Mouse (Mus musculus) neural tube, embryonic 14.5 days (tissue): ENCODE results near the gene Hc. TPM values are rescaled to one million over a fixed set of nuclear protein-coding genes. Genes with fewer than 3 reads are reported as not detected.
A peak's percentile ranks its signal among the peaks of the same experiment; 100 is the strongest.

Experiments
- ATAC-seq: fragments of 200-750 bp; cut with Nextera tagmentation; 2 replicates; pipeline ENCODE4 v1.8.0; 2017; ENCODE audit warnings: low read depth, mild to moderate bottlenecking, moderate TSS enrichment, moderate library complexity
- H3K27ac ChIP-seq: fragments of 300-500 bp; sonication (generic); 2 replicates; pipeline ENCODE4 v1.5.1; 2014; ENCODE audit warnings: low read depth, mild to moderate bottlenecking, control low read depth, low read length, moderate library complexity, mixed read lengths
- H3K27me3 ChIP-seq: fragments of 300-500 bp; sonication (generic); 2 replicates; pipeline ENCODE4 v1.6.1; 2014; ENCODE audit warnings: low read length; ENCODE audit not compliant: control insufficient read depth, insufficient read depth
- H3K36me3 ChIP-seq: fragments of 300-500 bp; sonication (generic); 2 replicates; pipeline ENCODE4 v1.6.1; 2014; ENCODE audit warnings: low read length, mixed read lengths; ENCODE audit not compliant: control insufficient read depth, insufficient read depth
- H3K4me1 ChIP-seq: fragments of 300-500 bp; sonication (generic); 2 replicates; pipeline ENCODE4 v1.6.1; 2014; ENCODE audit warnings: low read length; ENCODE audit not compliant: control insufficient read depth, insufficient read depth
- H3K4me2 ChIP-seq: fragments of 300-500 bp; sonication (generic); 2 replicates; pipeline ENCODE4 v1.6.1; 2014; ENCODE audit warnings: mild to moderate bottlenecking, low read depth, low read length, control low read depth
- H3K4me3 ChIP-seq: fragments of 300-500 bp; sonication (generic); 2 replicates; pipeline ENCODE4 v1.5.1; 2014; ENCODE audit warnings: low read depth, low read length, control low read depth, mixed read lengths
- H3K9ac ChIP-seq: fragments of 300-500 bp; sonication (generic); replicated peaks from 2 replicates; pipeline ENCODE4 v1.6.1; 2014; ENCODE audit warnings: low read depth, mild to moderate bottlenecking, control low read depth, low read length, mixed read lengths
- H3K9me3 ChIP-seq: fragments of 300-500 bp; sonication (generic); 2 replicates; pipeline ENCODE4 v1.6.1; 2016; ENCODE audit warnings: low read length; ENCODE audit not compliant: control insufficient read depth
- WGBS: fragments of 180-500 bp; shearing (Covaris S2); extraction: QIAGEN DNeasy Blood & Tissue Kit; methylation state at CpG from one replicate; pipeline ENCODE4 v1.1.7; 2014; 5-methylcytosine and 5-hydroxymethylcytosine counted together
- polyA plus RNA-seq: library from polyadenylated mRNA; unstranded; fragments of >200 nt; fragmentation: Nextera tagmentation; extraction: Ambion mirVana; gene quantifications from 2 replicates; pipeline ENCODE4 v1.2.1, GENCODE M21; 2014

Hc gene
- polyA plus RNA-seq, 1 experiment from 2014 or later, result 0.68 TPM

GRCm38 (mm10) chr2:35024646-35025154 is 36.5 kb downstream of the Hc start:
- no peaks in the 10 kb centered on the region for H3K9me3 ChIP-seq
- no peak overlapping the region for H3K27ac ChIP-seq
- WGBS, result 82% methylated on average over 3 of the region's 3 CpGs
- H3K27me3 ChIP-seq, result no peaks in the 10 kb centered on the region
- no peak overlapping the region for H3K9ac ChIP-seq
- no peaks in the 10 kb centered on the region for H3K36me3 ChIP-seq
- no peak overlapping the region for H3K4me2 ChIP-seq
- H3K4me3 ChIP-seq, result no peak overlapping the region
- no peak for ATAC-seq
- no peaks in the 10 kb centered on the region for H3K4me1 ChIP-seq

GRCm38 (mm10) chr2:35021806-35022205 is 39.4 kb downstream of the Hc start:
- Histone ChIP-seq H3K4me3 (no peak overlapping the region), H3K27me3 (no peaks in the 10 kb centered on the region), H3K9me3 (no peaks in the 10 kb centered on the region), H3K27ac (no peak overlapping the region), H3K36me3 (no peaks in the 10 kb centered on the region), H3K4me1 (no peaks in the 10 kb centered on the region), H3K9ac (no peak overlapping the region), H3K4me2 (no peak overlapping the region)
- WGBS, result 83% methylated on average over 5 of the region's 5 CpGs
- ATAC-seq, result no peak

DNA sequence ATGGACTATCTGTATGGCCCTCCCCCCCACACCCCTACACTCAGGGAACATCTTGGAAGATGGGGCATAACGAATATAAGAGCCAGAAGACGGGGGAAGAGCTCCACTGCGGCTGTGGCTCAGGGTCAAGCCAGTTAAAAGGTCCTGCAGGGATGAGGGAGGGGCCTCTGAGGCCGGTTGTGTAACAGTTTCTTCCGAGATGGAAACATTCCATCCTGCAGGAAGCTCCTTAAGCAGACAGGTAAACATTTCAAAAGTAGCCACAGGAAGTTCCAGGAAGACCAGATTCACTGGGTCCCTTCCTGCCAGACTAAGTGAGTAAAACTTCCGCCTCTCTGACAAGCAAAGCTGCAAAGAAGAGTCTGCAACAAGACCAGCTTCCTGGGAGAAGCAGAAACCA is 45.4 kb downstream of the Hc start:
- ATAC-seq, result no peak
- no peaks in the 10 kb centered on the region for H3K36me3 ChIP-seq
- H3K4me3 ChIP-seq, result no peak overlapping the region
- no peaks in the 10 kb centered on the region for H3K9me3 ChIP-seq
- no peak overlapping the region for H3K4me2 ChIP-seq
- 47% methylated on average over 6 of the region's 6 CpGs for WGBS
- H3K27ac ChIP-seq, result no peak overlapping the region
- H3K27me3 ChIP-seq, result no peaks in the 10 kb centered on the region
- no peaks in the 10 kb centered on the region for H3K4me1 ChIP-seq
- H3K9ac ChIP-seq, result no peak overlapping the region

GRCm38 (mm10) chr2:35011649-35012048 is 49.6 kb downstream of the Hc start:
- Histone ChIP-seq H3K36me3 (no peaks in the 10 kb centered on the region), H3K27me3 (no peaks in the 10 kb centered on the region), H3K4me3 (no peak overlapping the region), H3K4me1 (no peaks in the 10 kb centered on the region), H3K4me2 (no peak overlapping the region), H3K9me3 (no peaks in the 10 kb centered on the region), H3K9ac (no peak overlapping the region), H3K27ac (no peak overlapping the region)
- ATAC-seq, result no peak
- 93% methylated on average over 8 of the region's 8 CpGs for WGBS

- no peak overlapping the region for H3K9ac ChIP-seq
- H3K4me3 ChIP-seq, result no peak overlapping the region
- no peak overlapping the region for H3K4me2 ChIP-seq
- no peak for ATAC-seq
- no peak overlapping the region for H3K27ac ChIP-seq
- H3K27me3 ChIP-seq, result no peaks in the 10 kb centered on the region
- H3K9me3 ChIP-seq, result no peaks in the 10 kb centered on the region
- peaks cover 2% of the 10 kb centered on the region for H3K4me1 ChIP-seq
- WGBS, result 84% methylated on average over 9 of the region's 9 CpGs
- H3K36me3 ChIP-seq, result no peaks in the 10 kb centered on the region
These were observed 62.3 kb downstream of the Hc start for GRCm38 (mm10) chr2:34998956-34999355.

DNA sequence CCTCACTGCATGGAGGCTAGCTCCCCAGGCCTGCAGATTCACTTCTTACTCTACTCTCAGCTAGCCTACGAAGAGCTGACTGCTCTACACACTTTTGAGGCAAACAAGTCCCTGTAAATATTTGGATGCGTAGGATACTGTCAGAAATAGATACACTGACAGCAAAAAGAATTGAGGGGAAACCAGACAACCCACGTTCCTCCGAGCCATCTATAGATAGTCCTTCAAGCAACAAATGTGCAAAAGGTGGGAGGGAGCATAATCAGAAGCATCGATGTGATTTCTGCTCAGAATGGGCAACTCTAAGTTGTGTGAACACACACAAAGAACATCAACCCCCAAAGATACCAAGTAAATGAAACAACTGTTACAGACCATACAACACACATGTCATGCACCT is 64.7 kb downstream of the Hc start:
- H3K4me2 ChIP-seq, result no peak overlapping the region
- no peak for ATAC-seq
- 88% methylated on average over 5 of the region's 5 CpGs for WGBS
- H3K27ac ChIP-seq, result no peak overlapping the region
- no peaks in the 10 kb centered on the region for H3K9me3 ChIP-seq
- H3K4me1 ChIP-seq, result peaks cover 13% of the 10 kb centered on the region
- no peak overlapping the region for H3K9ac ChIP-seq
- no peaks in the 10 kb centered on the region for H3K36me3 ChIP-seq
- no peaks in the 10 kb centered on the region for H3K27me3 ChIP-seq
- H3K4me3 ChIP-seq, result no peak overlapping the region

DNA sequence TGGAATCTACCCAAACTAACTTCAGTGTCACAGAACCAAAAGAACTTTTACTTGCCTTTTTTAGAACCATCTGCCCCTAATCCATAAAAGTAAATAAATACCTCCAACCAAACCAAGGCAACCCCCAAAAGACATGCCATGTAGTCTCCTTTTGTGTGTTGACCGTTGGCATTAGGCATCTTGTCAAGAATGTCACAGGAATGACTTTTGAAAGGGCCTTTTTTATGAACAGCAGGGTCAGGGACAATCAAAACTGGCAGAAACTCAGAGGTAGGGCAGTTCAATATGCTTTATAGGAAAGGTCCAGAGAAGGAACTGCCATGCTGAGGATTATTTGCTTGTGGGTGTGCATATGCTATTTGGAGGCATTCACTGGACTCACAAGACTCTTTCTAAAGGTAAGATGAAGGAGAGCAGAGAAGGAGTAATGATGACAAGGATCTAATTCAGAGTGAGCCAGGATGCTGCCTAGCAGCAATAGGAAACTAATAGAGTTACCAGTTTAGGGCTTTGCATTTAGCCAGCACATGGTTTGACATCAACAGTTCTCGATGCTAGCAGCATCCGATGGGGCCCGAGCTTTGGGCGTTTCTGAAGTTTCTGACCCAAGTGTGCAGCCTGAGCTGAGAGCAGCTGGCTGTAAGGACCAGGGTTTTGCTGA is 67.4 kb downstream of the Hc start:
- H3K27me3 ChIP-seq, result no peaks in the 10 kb centered on the region
- 0 out of 2 replicates have a peak overlapping the region, but pooled peaks have one; percentile 4 for H3K4me2 ChIP-seq
- 0 out of 2 replicates have a peak overlapping the region, but pooled peaks have one; percentile 40 for H3K27ac ChIP-seq
- no peak overlapping the region for H3K4me3 ChIP-seq
- peak; percentile 63; the same call in 1 of the 2 replicates for ATAC-seq
- WGBS, result 50% methylated on average over 5 of the region's 5 CpGs
- no peak overlapping the region for H3K9ac ChIP-seq
- H3K4me1 ChIP-seq, result peaks cover 13% of the 10 kb centered on the region
- H3K36me3 ChIP-seq, result no peaks in the 10 kb centered on the region
- no peaks in the 10 kb centered on the region for H3K9me3 ChIP-seq

DNA sequence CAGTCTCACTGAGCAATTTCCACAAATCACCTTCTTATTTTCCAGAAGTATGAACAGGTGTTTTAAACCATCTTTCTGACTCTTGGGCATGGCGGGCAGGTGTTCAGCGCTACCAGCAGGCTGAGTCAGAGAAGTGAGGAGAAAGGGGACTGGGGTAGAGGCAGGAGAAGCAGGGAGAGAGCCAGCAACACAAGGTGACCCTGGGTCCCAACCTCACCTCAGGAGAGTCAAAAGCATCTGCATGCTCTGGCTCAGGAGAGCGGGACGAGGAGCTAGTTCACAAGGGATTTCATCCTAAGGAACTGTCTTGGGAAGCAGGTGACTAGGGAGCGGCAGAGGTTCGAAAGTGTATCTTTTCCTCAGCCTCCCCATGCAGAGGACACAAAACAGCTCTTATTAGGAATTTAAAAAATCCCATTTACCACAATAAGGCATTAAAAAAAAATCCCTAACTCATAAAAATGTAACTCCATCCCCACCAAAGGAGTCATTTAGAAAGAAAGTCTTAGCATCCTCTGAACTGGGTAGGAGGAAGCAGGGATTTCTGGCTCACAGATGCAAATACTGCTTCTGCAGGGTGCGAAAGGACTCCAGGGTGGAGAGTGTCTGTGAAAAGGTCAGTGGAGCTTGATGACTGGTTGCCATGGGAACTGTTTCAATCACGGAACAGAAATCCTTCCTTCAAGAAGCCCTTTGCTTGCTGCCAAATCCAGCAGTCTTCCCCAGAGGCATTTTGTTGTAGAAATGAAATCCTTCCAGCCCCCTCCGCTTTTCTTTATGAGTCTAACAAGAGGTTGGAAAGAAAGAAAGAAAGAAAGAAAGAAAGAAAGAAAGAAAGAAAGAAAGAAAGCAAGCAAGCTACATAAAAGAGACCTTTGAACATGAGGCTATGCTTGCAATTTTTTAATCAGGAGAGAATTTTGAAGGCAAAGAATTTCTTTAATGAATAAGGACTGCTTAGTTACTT is 68.2 kb downstream of the Hc start:
- H3K4me3 ChIP-seq, result no peak overlapping the region
- no peaks in the 10 kb centered on the region for H3K27me3 ChIP-seq
- H3K36me3 ChIP-seq, result no peaks in the 10 kb centered on the region
- no peaks in the 10 kb centered on the region for H3K9me3 ChIP-seq
- H3K4me1 ChIP-seq, result peaks cover 13% of the 10 kb centered on the region
- peak overlapping the region; percentile 14; the same call in 1 of the 2 replicates for H3K4me2 ChIP-seq
- no peak overlapping the region for H3K9ac ChIP-seq
- H3K27ac ChIP-seq, result peak overlapping the region; percentile 29; the same call in 1 of the 2 replicates
- ATAC-seq, result peak; percentile 81
- 13% methylated on average over 9 of the region's 9 CpGs for WGBS

GRCm38 (mm10) chr2:34991966-34992365 is 69.3 kb downstream of the Hc start:
- Histone ChIP-seq H3K4me1 (peaks cover 13% of the 10 kb centered on the region), H3K9me3 (no peaks in the 10 kb centered on the region), H3K4me2 (no peak overlapping the region), H3K9ac (no peak overlapping the region), H3K27ac (no peak overlapping the region), H3K4me3 (no peak overlapping the region), H3K36me3 (no peaks in the 10 kb centered on the region), H3K27me3 (no peaks in the 10 kb centered on the region)
- ATAC-seq, result no peak
- WGBS, result 75% methylated on average over 3 of the region's 3 CpGs
